Comparison of ENCODE assay signal across 8 mouse cellular contexts in the genomic region with DNA sequence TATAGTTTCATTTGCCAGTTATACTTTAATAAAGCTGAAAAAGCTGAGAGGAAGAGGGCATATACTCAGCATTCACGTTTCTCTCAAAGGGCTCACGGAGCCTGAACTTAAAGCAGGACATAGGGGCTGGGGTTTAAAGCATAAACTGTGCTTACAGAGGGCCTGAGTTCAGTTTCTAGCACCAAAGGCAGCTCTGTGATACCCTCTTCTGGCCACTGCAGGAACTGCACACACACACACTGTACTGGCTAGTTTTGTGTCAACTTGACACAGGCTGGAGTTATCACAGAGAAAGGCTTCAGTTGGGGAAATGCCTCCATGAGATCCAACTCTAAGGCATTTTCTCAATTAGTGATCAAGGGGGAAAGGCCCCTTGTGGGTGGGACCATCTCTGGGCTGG.
DNase-seq lines count a peak whose midpoint lies in the region; TF ChIP-seq lines count a peak whose summit lies in the region.
"Not testable (repeated sequence)": the region's sequence is repeated elsewhere in the genome, so short reads cannot be mapped to it uniquely, and the experiment has no call there.

No protein-coding gene starts in this region.

- not testable (repeated sequence) for H3K27ac ChIP-seq in ES-E14 (ENCODE audit: insufficient read depth, low read depth, low read length, poor library complexity, severe bottlenecking); bone marrow, adult 2 months (ENCODE audit: control insufficient read depth, insufficient read depth, low read depth, low read length, poor library complexity); gastrocnemius, adult 2 months; thymus, adult 2 months (ENCODE audit: control insufficient read depth, insufficient read depth, low read length)

- H3K4me1 ChIP-seq in ES-E14 (ENCODE audit: control insufficient read depth in 2 of 2, insufficient read depth in 2 of 2, low read length in 2 of 2, poor library complexity in 1 of 2); bone marrow, adult 2 months (ENCODE audit: control insufficient read depth, insufficient read depth, low read length); thymus, adult 2 months (replicated peaks; ENCODE audit: control insufficient read depth, insufficient read depth, low read length): not testable (repeated sequence)

- peak; percentile 26; the same call in 1 of the 2 replicates for TF ChIP-seq CTCF in bone marrow, adult 2 months (IDR thresholded peaks at IDR 0.05; ENCODE audit: control insufficient read depth, insufficient read depth, low read length)
- TF ChIP-seq CTCF in gastrocnemius, adult 2 months (IDR thresholded peaks at IDR 0.05), result peak; percentile 42; the same call in 1 of the 2 replicates
- not testable (repeated sequence) for TF ChIP-seq CTCF in thymus, adult 2 months (IDR thresholded peaks at IDR 0.05; ENCODE audit: borderline replicate concordance, control insufficient read depth, extremely low read depth, insufficient read depth, low read length, poor library complexity)

- WGBS in bone marrow, adult 2 months, result 70% methylated on average over 2 of the region's 2 CpGs
- WGBS in thymus, adult 2 months, result 97% methylated on average over 2 of the region's 2 CpGs

- TF ChIP-seq POLR2A in bone marrow, adult 2 months (IDR thresholded peaks at IDR 0.05; ENCODE audit: borderline replicate concordance, control insufficient read depth, low read depth, low read length); thymus, adult 2 months (IDR thresholded peaks at IDR 0.05; ENCODE audit: control insufficient read depth, extremely low read depth, insufficient read depth, low read length, poor library complexity): not testable (repeated sequence)

- H3K9ac ChIP-seq in ES-E14 (ENCODE audit: insufficient read depth, low read depth, low read length, poor library complexity, severe bottlenecking), result not testable (repeated sequence)

- not testable (repeated sequence) for H3K27me3 ChIP-seq in thymus, adult 2 months (ENCODE audit: control insufficient read depth, insufficient read depth, low read length)

- DNase-seq in 3T3-L1 (ENCODE audit: low read depth, low spot score) (peak; percentile 16), ES-E14 (ENCODE audit: low read depth, low spot score) (peak; percentile 28)
- not testable (repeated sequence) for DNase-seq in gastrocnemius, adult 2 months
- DNase-seq in kidney, adult 9 months, result peak; percentile 8
- DNase-seq in left cerebral cortex, postnatal 4 days, result peak; percentile 21
- DNase-seq in lung, postnatal 36 days, result peak; percentile 32
- peak; percentile 7 for DNase-seq in thymus, adult 2 months

- intact Hi-C loops in gastrocnemius, adult 2 months (cut with DNase I); left cerebral cortex, postnatal 4 days (cut with DNase I): not testable (repeated sequence)

- H3K9me3 ChIP-seq in ES-E14 (ENCODE audit: control insufficient read depth, insufficient read depth, low read depth, low read length), result not testable (repeated sequence)

- in situ Hi-C loops in ES-E14 (cut with MboI; ENCODE audit: low sequenced_read_pairs in 2 of 2, unreplicated experiment in 2 of 2), result not testable (repeated sequence)

- H3K4me3 ChIP-seq in ES-E14 (ENCODE audit: insufficient read depth in 1 of 2, low read depth in 1 of 2, low read length in 2 of 2, poor library complexity in 1 of 2, severe bottlenecking in 1 of 2); bone marrow, adult 2 months (replicated peaks; ENCODE audit: control insufficient read depth, low read depth, low read length); gastrocnemius, adult 2 months; thymus, adult 2 months (ENCODE audit: control insufficient read depth, insufficient read depth, low read length): not testable (repeated sequence)

- H3K36me3 ChIP-seq in ES-E14 (ENCODE audit: control insufficient read depth, insufficient read depth, low read length, poor library complexity, severe bottlenecking); thymus, adult 2 months (ENCODE audit: control insufficient read depth, insufficient read depth, low read length): not testable (repeated sequence)
